Mouse (Mus musculus) liver, embryonic 14.5 days (tissue): ENCODE measurements around the gene Mecom.

Source experiments
- CTCF ChIP-seq: IDR thresholded peaks from 2 replicates; pipeline ENCODE4 v1.5.1; 2016; ENCODE audit warnings: antibody characterized with exemption, low read depth, control low read depth
- EP300 ChIP-seq: IDR thresholded peaks from 2 replicates; pipeline ENCODE4 v1.6.1; 2016; ENCODE audit warnings: antibody characterized with exemption, low read depth

DNA sequence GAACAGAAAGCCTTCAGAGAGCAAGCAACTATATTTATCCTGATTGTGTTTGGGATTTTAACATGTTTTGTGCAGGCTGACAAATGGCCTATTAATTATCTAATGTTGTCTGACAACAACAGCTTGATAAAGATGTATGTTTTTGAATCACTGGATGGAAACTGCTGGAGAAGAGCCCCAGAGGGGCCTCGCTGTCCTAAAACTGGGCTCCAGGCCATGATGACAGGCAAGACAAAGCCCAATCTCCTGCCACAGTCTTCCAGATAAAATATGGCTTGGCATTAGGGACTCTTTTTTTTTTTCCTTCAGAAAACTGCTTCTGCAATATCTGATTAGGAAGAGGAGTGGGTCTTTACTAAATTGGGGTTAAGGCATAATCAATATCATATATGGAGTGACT, 248.3 kb downstream of the Mecom start:
- TF ChIP-seq CTCF (no peak), EP300 (no peak)
